Mouse (Mus musculus): ENCODE measurements around the gene 2300003K06Rik. TPM values are rescaled to one million over a fixed set of nuclear protein-coding genes. Genes with fewer than 3 reads are reported as not detected.
"Not testable (repeated sequence)": the region's sequence is repeated elsewhere in the genome, so short reads cannot be mapped to it uniquely, and the experiment has no call there.

Gene 2300003K06Rik
- polyA plus RNA-seq, 1 experiment from 2014 or later, result not detected

GRCm38 (mm10) chr11:99854121-99854520 is 16.3 kb upstream of the 2300003K06Rik start:
- no peaks in the 10 kb centered on the region for H3K9me3 ChIP-seq (ENCODE audit: control insufficient read depth, low read length)
- DNase-seq (ENCODE audit: low spot score) (peak; percentile 19), ATAC-seq (ENCODE audit: low FRiP score, low TSS enrichment) (no peak)
- H3K27me3 ChIP-seq (ENCODE audit: control insufficient read depth, insufficient read depth, low read length), result no peaks in the 10 kb centered on the region
- 55% methylated on average over 3 of the region's 3 CpGs for WGBS
- H3K4me1 ChIP-seq (replicated peaks; ENCODE audit: control insufficient read depth, insufficient read depth), result no peaks in the 10 kb centered on the region
- H3K4me2 ChIP-seq (replicated peaks; ENCODE audit: low read depth), result no peak overlapping the region
- no peak overlapping the region for H3K4me3 ChIP-seq (ENCODE audit: low read depth, low read length)
- H3K36me3 ChIP-seq (ENCODE audit: control insufficient read depth, insufficient read depth, low read length), result no peaks in the 10 kb centered on the region
- no peak overlapping the region for H3K27ac ChIP-seq (replicated peaks)
- TF ChIP-seq EP300 (optimal IDR thresholded peaks at IDR 0.05) (no peak), CTCF (IDR thresholded peaks at IDR 0.05; ENCODE audit: low read depth) (peak; percentile 64)
- H3K9ac ChIP-seq (ENCODE audit: low read length), result no peak overlapping the region

GRCm38 (mm10) chr11:99851508-99851907 is 13.6 kb upstream of the 2300003K06Rik start, which contains the start of gene Krtap4-16:
Gene Krtap4-16 (minus strand): TSS chr11:99851608.
- Histone ChIP-seq H3K4me2 (replicated peaks; ENCODE audit: low read depth) (no peak within 1 kb of the TSS), H3K9me3 (ENCODE audit: control insufficient read depth, low read length) (no peaks in the 10 kb centered on the region), H3K4me1 (replicated peaks; ENCODE audit: control insufficient read depth, insufficient read depth) (no peaks in the 10 kb centered on the region), H3K27me3 (ENCODE audit: control insufficient read depth, insufficient read depth, low read length) (no peaks in the 10 kb centered on the region), H3K27ac (replicated peaks) (no peak within 1 kb of the TSS), H3K9ac (ENCODE audit: low read length) (no peak within 1 kb of the TSS), H3K4me3 (ENCODE audit: low read depth, low read length) (no peak within 1 kb of the TSS), H3K36me3 (ENCODE audit: control insufficient read depth, insufficient read depth, low read length) (no peaks in the 10 kb centered on the region)
- TF ChIP-seq EP300 (optimal IDR thresholded peaks at IDR 0.05) (no peak), CTCF (IDR thresholded peaks at IDR 0.05; ENCODE audit: low read depth) (no peak)
- DNase-seq (ENCODE audit: low spot score) (no peak), ATAC-seq (ENCODE audit: low FRiP score, low TSS enrichment) (no peak)

DNA sequence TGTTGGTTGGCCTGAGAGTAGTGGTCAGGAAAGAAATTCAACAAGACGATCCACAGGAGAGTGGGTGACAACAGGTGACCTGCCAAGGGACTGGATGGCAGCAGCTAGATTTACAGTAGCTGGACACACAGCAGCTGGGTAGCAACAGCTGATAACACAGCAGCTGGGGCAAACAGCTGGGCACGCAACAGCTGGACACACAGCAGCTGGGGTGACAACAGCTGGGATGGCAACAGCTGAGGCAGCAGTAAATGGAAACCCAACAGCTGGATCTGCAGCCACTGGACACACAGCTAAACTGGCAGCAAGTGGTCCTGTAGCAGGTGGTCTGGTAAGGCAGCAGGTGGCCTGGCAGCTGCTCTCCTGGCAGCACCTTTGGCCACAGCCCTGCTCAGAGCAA is 8.9 kb upstream of the 2300003K06Rik start:
- WGBS, result 81% methylated on average over 2 of the region's 2 CpGs
- Histone ChIP-seq H3K36me3 (ENCODE audit: control insufficient read depth, insufficient read depth, low read length) (no peaks in the 10 kb centered on the region), H3K9me3 (ENCODE audit: control insufficient read depth, low read length) (no peaks in the 10 kb centered on the region), H3K4me3 (ENCODE audit: low read depth, low read length) (no peak overlapping the region), H3K4me1 (replicated peaks; ENCODE audit: control insufficient read depth, insufficient read depth) (no peaks in the 10 kb centered on the region), H3K27me3 (ENCODE audit: control insufficient read depth, insufficient read depth, low read length) (no peaks in the 10 kb centered on the region), H3K4me2 (replicated peaks; ENCODE audit: low read depth) (no peak overlapping the region), H3K9ac (ENCODE audit: low read length) (no peak overlapping the region), H3K27ac (replicated peaks) (no peak overlapping the region)
- DNase-seq (ENCODE audit: low spot score), result no peak
- TF ChIP-seq EP300 (optimal IDR thresholded peaks at IDR 0.05) (no peak), CTCF (IDR thresholded peaks at IDR 0.05; ENCODE audit: low read depth) (no peak)
- ATAC-seq (ENCODE audit: low FRiP score, low TSS enrichment), result no peak

DNA sequence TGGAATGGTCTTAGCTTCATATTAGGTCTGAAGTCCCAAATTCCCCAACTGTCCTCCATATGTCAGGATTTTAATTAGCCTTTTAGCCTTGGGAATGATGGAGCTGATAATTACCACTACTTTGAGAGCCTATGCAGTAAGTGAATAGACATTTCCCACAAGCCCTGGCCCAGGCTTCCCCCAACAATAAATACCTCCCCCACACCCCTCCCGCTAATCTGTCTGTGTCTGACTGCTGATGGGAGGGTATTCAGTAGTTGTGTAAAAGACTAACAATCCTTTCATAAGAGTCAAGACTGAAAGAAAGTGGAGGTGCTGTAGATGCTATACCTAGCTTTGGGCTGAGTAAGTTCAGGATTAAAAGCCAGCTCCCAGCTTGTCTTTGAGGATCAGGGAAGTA is 4.3 kb upstream of the 2300003K06Rik start:
- no peak overlapping the region for H3K27ac ChIP-seq (replicated peaks)
- no peak overlapping the region for H3K4me2 ChIP-seq (replicated peaks; ENCODE audit: low read depth)
- H3K27me3 ChIP-seq (ENCODE audit: control insufficient read depth, insufficient read depth, low read length), result no peaks in the 10 kb centered on the region
- ATAC-seq (ENCODE audit: low FRiP score, low TSS enrichment) (no peak), DNase-seq (ENCODE audit: low spot score) (no peak)
- WGBS, result 73% methylated on average over 1 of the region's 1 CpGs
- TF ChIP-seq EP300 (optimal IDR thresholded peaks at IDR 0.05) (no peak), CTCF (IDR thresholded peaks at IDR 0.05; ENCODE audit: low read depth) (no peak)
- H3K4me3 ChIP-seq (ENCODE audit: low read depth, low read length), result no peak overlapping the region
- H3K36me3 ChIP-seq (ENCODE audit: control insufficient read depth, insufficient read depth, low read length), result no peaks in the 10 kb centered on the region
- H3K9me3 ChIP-seq (ENCODE audit: control insufficient read depth, low read length), result no peaks in the 10 kb centered on the region
- no peak overlapping the region for H3K9ac ChIP-seq (ENCODE audit: low read length)
- no peaks in the 10 kb centered on the region for H3K4me1 ChIP-seq (replicated peaks; ENCODE audit: control insufficient read depth, insufficient read depth)

DNA sequence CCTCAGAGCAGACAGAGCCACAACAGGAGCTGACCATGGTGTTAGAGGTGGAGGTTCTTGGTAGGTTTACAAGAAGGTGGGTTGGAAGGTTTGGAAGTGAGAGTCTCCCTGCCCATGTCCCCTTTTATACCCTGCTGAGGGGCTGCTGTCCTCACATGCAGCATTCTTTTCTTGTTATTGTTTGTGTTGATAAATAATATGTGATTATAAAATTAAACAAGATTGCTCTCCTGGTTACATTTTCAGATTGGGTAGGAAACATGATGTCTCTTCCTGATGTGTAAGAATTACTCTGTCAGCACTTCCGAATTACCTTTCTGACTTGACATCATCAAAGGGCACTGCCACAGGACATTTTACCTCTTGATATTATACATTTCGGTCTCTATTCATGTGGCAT is 22.3 kb downstream of the 2300003K06Rik start, which contains the start of gene Gm11564:
TSS of gene Gm11564 (minus strand) at position 101 of the 400 bp plus-strand sequence.
- 88% methylated on average over 2 of the region's 2 CpGs for WGBS

DNA sequence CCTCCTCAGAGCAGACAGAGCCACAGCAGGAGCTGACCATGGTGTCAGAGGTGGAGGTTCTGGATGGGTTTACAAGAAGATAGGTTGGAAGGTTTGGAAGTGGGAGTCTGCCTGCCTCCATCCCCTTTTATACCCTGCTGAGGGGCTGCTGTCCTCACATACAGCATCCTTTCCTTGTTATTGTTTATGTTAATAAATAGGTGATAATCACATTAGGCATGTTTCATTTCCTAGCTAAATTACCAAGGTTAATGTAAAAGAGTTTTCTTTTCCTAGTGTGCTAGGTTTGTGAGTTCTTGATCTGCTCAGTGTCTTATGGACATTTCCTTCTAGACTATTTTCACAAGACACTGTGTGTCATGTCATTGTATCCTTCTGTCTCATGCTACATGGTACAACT is 28.1 kb downstream of the 2300003K06Rik start, which contains the start of gene Krtap4-13:
TSS of gene Krtap4-13 (minus strand) at position 101 of the 400 bp plus-strand sequence.
- not testable (repeated sequence) for H3K27ac ChIP-seq (replicated peaks); H3K4me2 ChIP-seq (replicated peaks; ENCODE audit: low read depth); H3K36me3 ChIP-seq (ENCODE audit: control insufficient read depth, insufficient read depth, low read length); ATAC-seq (ENCODE audit: low FRiP score, low TSS enrichment); DNase-seq (ENCODE audit: low spot score); H3K4me1 ChIP-seq (replicated peaks; ENCODE audit: control insufficient read depth, insufficient read depth); H3K9ac ChIP-seq (ENCODE audit: low read length); H3K9me3 ChIP-seq (ENCODE audit: control insufficient read depth, low read length); H3K27me3 ChIP-seq (ENCODE audit: control insufficient read depth, insufficient read depth, low read length); H3K4me3 ChIP-seq (ENCODE audit: low read depth, low read length)

More for the DNA sequence above, 22.3 kb downstream of the 2300003K06Rik start, which contains the start of gene Gm11564:
- peak; percentile 1 for DNase-seq (ENCODE audit: low spot score)
- H3K4me2 ChIP-seq (replicated peaks; ENCODE audit: low read depth); H3K9ac ChIP-seq (ENCODE audit: low read length); H3K4me3 ChIP-seq (ENCODE audit: low read depth, low read length); ATAC-seq (ENCODE audit: low FRiP score, low TSS enrichment); H3K9me3 ChIP-seq (ENCODE audit: control insufficient read depth, low read length); H3K27ac ChIP-seq (replicated peaks); H3K36me3 ChIP-seq (ENCODE audit: control insufficient read depth, insufficient read depth, low read length); H3K27me3 ChIP-seq (ENCODE audit: control insufficient read depth, insufficient read depth, low read length); H3K4me1 ChIP-seq (replicated peaks; ENCODE audit: control insufficient read depth, insufficient read depth): not testable (repeated sequence)

DNA sequence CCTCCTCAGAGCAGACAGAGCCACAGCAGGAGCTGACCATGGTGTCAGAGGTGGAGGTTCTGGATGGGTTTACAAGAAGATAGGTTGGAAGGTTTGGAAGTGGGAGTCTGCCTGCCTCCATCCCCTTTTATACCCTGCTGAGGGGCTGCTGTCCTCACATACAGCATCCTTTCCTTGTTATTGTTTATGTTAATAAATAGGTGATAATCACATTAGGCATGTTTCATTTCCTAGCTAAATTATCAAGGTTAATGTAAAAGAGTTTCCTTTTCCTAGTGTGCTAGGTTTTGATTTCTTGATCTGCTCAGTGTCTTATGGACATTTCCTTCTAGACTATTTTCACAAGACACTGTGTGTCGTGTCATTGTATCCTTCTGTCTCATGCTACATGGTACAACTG is 33.5 kb downstream of the 2300003K06Rik start, which contains the start of gene Gm11554:
TSS of gene Gm11554 (minus strand) at position 101 of the 400 bp plus-strand sequence.
- H3K4me1 ChIP-seq (replicated peaks; ENCODE audit: control insufficient read depth, insufficient read depth); H3K4me2 ChIP-seq (replicated peaks; ENCODE audit: low read depth); H3K27ac ChIP-seq (replicated peaks); H3K27me3 ChIP-seq (ENCODE audit: control insufficient read depth, insufficient read depth, low read length); H3K4me3 ChIP-seq (ENCODE audit: low read depth, low read length); H3K9me3 ChIP-seq (ENCODE audit: control insufficient read depth, low read length); ATAC-seq (ENCODE audit: low FRiP score, low TSS enrichment); H3K36me3 ChIP-seq (ENCODE audit: control insufficient read depth, insufficient read depth, low read length); H3K9ac ChIP-seq (ENCODE audit: low read length); DNase-seq (ENCODE audit: low spot score): not testable (repeated sequence)
- no CpG with 5 or more reads among the region's 1 CpGs for WGBS

GRCm38 (mm10) chr11:99798832-99799231 is 39.0 kb downstream of the 2300003K06Rik start, which contains the start of gene Gm11569:
Gene Gm11569 (minus strand): TSS chr11:99798932.
- not testable (repeated sequence) for H3K4me2 ChIP-seq (replicated peaks; ENCODE audit: low read depth); H3K27me3 ChIP-seq (ENCODE audit: control insufficient read depth, insufficient read depth, low read length); DNase-seq (ENCODE audit: low spot score); H3K4me3 ChIP-seq (ENCODE audit: low read depth, low read length); H3K9me3 ChIP-seq (ENCODE audit: control insufficient read depth, low read length); H3K36me3 ChIP-seq (ENCODE audit: control insufficient read depth, insufficient read depth, low read length); ATAC-seq (ENCODE audit: low FRiP score, low TSS enrichment); H3K4me1 ChIP-seq (replicated peaks; ENCODE audit: control insufficient read depth, insufficient read depth); H3K27ac ChIP-seq (replicated peaks); H3K9ac ChIP-seq (ENCODE audit: low read length)
- no CpG with 5 or more reads among the region's 1 CpGs for WGBS

All from stomach, postnatal 0 days (tissue).